Mouse (Mus musculus) liver, embryonic 18 days (tissue): ENCODE results near the gene Actg1. TPM values are rescaled to one million over a fixed set of nuclear protein-coding genes. Genes with fewer than 3 reads are reported as not detected.

ENCODE experiments used
- polyA plus RNA-seq: library from polyadenylated mRNA; depleted of rRNA; stranded (reverse); fragments of >200 nt; gene quantifications from 2 replicates; pipeline ENCODE4 v1.2.3, GENCODE M21; 2012; rRNA removed

Actg1 gene
- polyA plus RNA-seq: 247 and 252 TPM in 2 replicates

GRCm38 (mm10) chr11:120347791-120348683 lies at the start of gene Actg1:
Gene Actg1, minus strand, starts transcription at chr11:120348542.

GRCm38 (mm10) chr11:120378611-120379540 lies 30.5 kb upstream of the Actg1 start, which contains the start of gene Faap100:
Gene Faap100, minus strand, starts transcription at chr11:120378764.

GRCm38 (mm10) chr11:120361295-120361694 lies 13.0 kb upstream of the Actg1 start, which contains the start of gene Fscn2:
Gene Fscn2, plus strand, starts transcription at chr11:120361534.

Other genes with a start within 250 kb of the Actg1 start
- 9.1 and 11.0 TPM in 2 replicates for gene Tepsin, start 249.8 kb downstream of the Actg1 start, polyA plus RNA-seq
- 21.0 and 22.7 TPM in 2 replicates for gene Ndufaf8, start 249.6 kb downstream of the Actg1 start, polyA plus RNA-seq
- gene Slc38a10, start 197.2 kb downstream of the Actg1 start, polyA plus RNA-seq: 27.9 and 32.8 TPM in 2 replicates
- gene Bahcc1, start 115.6 kb downstream of the Actg1 start, polyA plus RNA-seq: 0.88 and 1.3 TPM in 2 replicates
- not detected in 2 replicates for gene Fscn2, start 13.0 kb upstream of the Actg1 start, polyA plus RNA-seq
- gene Faap100, start 30.2 kb upstream of the Actg1 start, polyA plus RNA-seq: 5.6 and 6.2 TPM in 2 replicates
- gene Nploc4, start 89.2 kb upstream of the Actg1 start, polyA plus RNA-seq: 17.2 and 19.2 TPM in 2 replicates
- not detected in 2 replicates for gene Tspan10, start 94.1 kb upstream of the Actg1 start, polyA plus RNA-seq
- gene Pde6g, start 105.0 kb upstream of the Actg1 start, polyA plus RNA-seq: 0.20 and 0.23 TPM in 2 replicates
- gene Oxld1, start 109.5 kb upstream of the Actg1 start, polyA plus RNA-seq: 10.7 and 12.5 TPM in 2 replicates
- gene Ccdc137, start 109.6 kb upstream of the Actg1 start, polyA plus RNA-seq: 10.3 and 12.0 TPM in 2 replicates
- gene Arl16, start 119.1 kb upstream of the Actg1 start, polyA plus RNA-seq: 11.1 and 11.7 TPM in 2 replicates
- 72.1 and 77.6 TPM in 2 replicates for gene Mrpl12, start 136.1 kb upstream of the Actg1 start, polyA plus RNA-seq
- gene Slc25a10, start 143.3 kb upstream of the Actg1 start, polyA plus RNA-seq: 30.6 and 30.7 TPM in 2 replicates
- gene Gcgr, start 182.2 kb upstream of the Actg1 start, polyA plus RNA-seq: 49.1 and 58.0 TPM in 2 replicates
- 41.8 and 45.5 TPM in 2 replicates for gene Mcrip1, start 201.2 kb upstream of the Actg1 start, polyA plus RNA-seq
- gene Ppp1r27, start 202.6 kb upstream of the Actg1 start, polyA plus RNA-seq: not detected in 2 replicates
- gene P4hb, start 224.7 kb upstream of the Actg1 start, polyA plus RNA-seq: 432 and 494 TPM in 2 replicates
- gene Arhgdia, start 233.1 kb upstream of the Actg1 start, polyA plus RNA-seq: 142 and 152 TPM in 2 replicates
- gene Alyref, start 249.8 kb upstream of the Actg1 start, polyA plus RNA-seq: 49.6 and 60.6 TPM in 2 replicates
- 34.4 and 36.3 TPM in 2 replicates for gene Anapc11, start 249.9 kb upstream of the Actg1 start, polyA plus RNA-seq